Mouse (Mus musculus): Measurements from ENCODE around the gene Lzic. TPM values are rescaled to one million over a fixed set of nuclear protein-coding genes. Genes with fewer than 3 reads are reported as not detected.
"Not testable (repeated sequence)": the region's sequence is repeated elsewhere in the genome, so short reads cannot be mapped to it uniquely, and the experiment has no call there.

The Lzic gene
- polyA plus RNA-seq, 1 experiment from 2014 or later: 41.4 TPM

GRCm38 (mm10) chr4:149454263-149454662, 30.8 kb upstream of the Lzic start:
- no peak overlapping the region for H3K9ac ChIP-seq (ENCODE audit: low read depth, low read length)
- ATAC-seq: no peak
- no peaks in the 10 kb centered on the region for H3K27me3 ChIP-seq (replicated peaks; ENCODE audit: control insufficient read depth, insufficient read depth, low read length)
- peaks cover 5% of the 10 kb centered on the region; the same call in 1 of the 2 replicates for H3K4me1 ChIP-seq (ENCODE audit: control insufficient read depth, insufficient read depth, low read length)
- no peak overlapping the region for H3K4me2 ChIP-seq (ENCODE audit: low read depth, low read length)
- WGBS: 78% methylated on average over 17 of the region's 17 CpGs
- H3K9me3 ChIP-seq (ENCODE audit: control insufficient read depth, low read length): no peaks in the 10 kb centered on the region
- H3K4me3 ChIP-seq (ENCODE audit: low read length): no peak overlapping the region
- no peaks in the 10 kb centered on the region for H3K36me3 ChIP-seq (ENCODE audit: control insufficient read depth, insufficient read depth, low read length)
- H3K27ac ChIP-seq (ENCODE audit: low read length): no peak overlapping the region

GRCm38 (mm10) chr4:149454879-149455278, 30.1 kb upstream of the Lzic start, which contains the start of gene Rbp7:
Rbp7 (minus strand) TSS chr4:149454978.
- Histone ChIP-seq H3K4me1 (ENCODE audit: control insufficient read depth, insufficient read depth, low read length) (peaks cover 5% of the 10 kb centered on the region; the same call in 1 of the 2 replicates), H3K27me3 (replicated peaks; ENCODE audit: control insufficient read depth, insufficient read depth, low read length) (no peaks in the 10 kb centered on the region), H3K9ac (ENCODE audit: low read depth, low read length) (no peak within 1 kb of the TSS), H3K9me3 (ENCODE audit: control insufficient read depth, low read length) (no peaks in the 10 kb centered on the region), H3K36me3 (ENCODE audit: control insufficient read depth, insufficient read depth, low read length) (no peaks in the 10 kb centered on the region), H3K4me3 (ENCODE audit: low read length) (no peak within 1 kb of the TSS), H3K27ac (ENCODE audit: low read length) (no peak within 1 kb of the TSS), H3K4me2 (ENCODE audit: low read depth, low read length) (no peak within 1 kb of the TSS)
- no peak for ATAC-seq
- WGBS: 51% methylated on average over 8 of the region's 8 CpGs

GRCm38 (mm10) chr4:149457163-149457562, 27.9 kb upstream of the Lzic start:
- not testable (repeated sequence) for H3K27me3 ChIP-seq (replicated peaks; ENCODE audit: control insufficient read depth, insufficient read depth, low read length); H3K4me3 ChIP-seq (ENCODE audit: low read length); H3K36me3 ChIP-seq (ENCODE audit: control insufficient read depth, insufficient read depth, low read length); H3K4me1 ChIP-seq (ENCODE audit: control insufficient read depth, insufficient read depth, low read length); H3K4me2 ChIP-seq (ENCODE audit: low read depth, low read length); H3K27ac ChIP-seq (ENCODE audit: low read length); H3K9ac ChIP-seq (ENCODE audit: low read depth, low read length); ATAC-seq; H3K9me3 ChIP-seq (ENCODE audit: control insufficient read depth, low read length)
- 85% methylated on average over 27 of the region's 27 CpGs for WGBS

- no peak for ATAC-seq
- Histone ChIP-seq H3K4me3 (ENCODE audit: low read length) (no peak overlapping the region), H3K9me3 (ENCODE audit: control insufficient read depth, low read length) (no peaks in the 10 kb centered on the region), H3K9ac (ENCODE audit: low read depth, low read length) (no peak overlapping the region), H3K4me2 (ENCODE audit: low read depth, low read length) (no peak overlapping the region), H3K4me1 (ENCODE audit: control insufficient read depth, insufficient read depth, low read length) (peaks cover 5% of the 10 kb centered on the region; the same call in 1 of the 2 replicates), H3K36me3 (ENCODE audit: control insufficient read depth, insufficient read depth, low read length) (no peaks in the 10 kb centered on the region), H3K27ac (ENCODE audit: low read length) (no peak overlapping the region), H3K27me3 (replicated peaks; ENCODE audit: control insufficient read depth, insufficient read depth, low read length) (no peaks in the 10 kb centered on the region)
- WGBS: 75% methylated on average over 6 of the region's 6 CpGs
Measured at GRCm38 (mm10) chr4:149457831-149458430, 27.1 kb upstream of the Lzic start.

GRCm38 (mm10) chr4:149458526-149458925, 26.5 kb upstream of the Lzic start:
- no peak overlapping the region for H3K4me3 ChIP-seq (ENCODE audit: low read length)
- ATAC-seq: no peak
- WGBS: 68% methylated on average over 5 of the region's 5 CpGs
- no peaks in the 10 kb centered on the region for H3K9me3 ChIP-seq (ENCODE audit: control insufficient read depth, low read length)
- peaks cover 5% of the 10 kb centered on the region; the same call in 1 of the 2 replicates for H3K4me1 ChIP-seq (ENCODE audit: control insufficient read depth, insufficient read depth, low read length)
- H3K27me3 ChIP-seq (replicated peaks; ENCODE audit: control insufficient read depth, insufficient read depth, low read length): no peaks in the 10 kb centered on the region
- H3K36me3 ChIP-seq (ENCODE audit: control insufficient read depth, insufficient read depth, low read length): no peaks in the 10 kb centered on the region
- H3K9ac ChIP-seq (ENCODE audit: low read depth, low read length): no peak overlapping the region
- H3K27ac ChIP-seq (ENCODE audit: low read length): no peak overlapping the region
- no peak overlapping the region for H3K4me2 ChIP-seq (ENCODE audit: low read depth, low read length)

- 78% methylated on average over 1 of the region's 1 CpGs for WGBS
- Histone ChIP-seq H3K36me3 (ENCODE audit: control insufficient read depth, insufficient read depth, low read length) (no peaks in the 10 kb centered on the region), H3K27ac (ENCODE audit: low read length) (no peak overlapping the region), H3K9me3 (ENCODE audit: control insufficient read depth, low read length) (no peaks in the 10 kb centered on the region), H3K4me3 (ENCODE audit: low read length) (no peak overlapping the region), H3K4me1 (ENCODE audit: control insufficient read depth, insufficient read depth, low read length) (peaks cover 4% of the 10 kb centered on the region; the same call in 1 of the 2 replicates), H3K9ac (ENCODE audit: low read depth, low read length) (no peak overlapping the region), H3K27me3 (replicated peaks; ENCODE audit: control insufficient read depth, insufficient read depth, low read length) (no peaks in the 10 kb centered on the region), H3K4me2 (ENCODE audit: low read depth, low read length) (no peak overlapping the region)
- ATAC-seq: no peak
Measured at GRCm38 (mm10) chr4:149459425-149459824, 25.6 kb upstream of the Lzic start.

GRCm38 (mm10) chr4:149460475-149460874, 24.6 kb upstream of the Lzic start:
- H3K4me1 ChIP-seq (ENCODE audit: control insufficient read depth, insufficient read depth, low read length); H3K4me3 ChIP-seq (ENCODE audit: low read length); H3K27me3 ChIP-seq (replicated peaks; ENCODE audit: control insufficient read depth, insufficient read depth, low read length); H3K9ac ChIP-seq (ENCODE audit: low read depth, low read length); H3K9me3 ChIP-seq (ENCODE audit: control insufficient read depth, low read length); ATAC-seq; H3K4me2 ChIP-seq (ENCODE audit: low read depth, low read length); H3K27ac ChIP-seq (ENCODE audit: low read length); H3K36me3 ChIP-seq (ENCODE audit: control insufficient read depth, insufficient read depth, low read length): not testable (repeated sequence)
- 95% methylated on average over 2 of the region's 2 CpGs for WGBS

GRCm38 (mm10) chr4:149461579-149462304, 23.3 kb upstream of the Lzic start:
- WGBS: 67% methylated on average over 6 of the region's 7 CpGs
- Histone ChIP-seq H3K27ac (ENCODE audit: low read length) (no peak overlapping the region), H3K4me3 (ENCODE audit: low read length) (no peak overlapping the region), H3K36me3 (ENCODE audit: control insufficient read depth, insufficient read depth, low read length) (no peaks in the 10 kb centered on the region), H3K4me2 (ENCODE audit: low read depth, low read length) (no peak overlapping the region), H3K4me1 (ENCODE audit: control insufficient read depth, insufficient read depth, low read length) (no peaks in the 10 kb centered on the region), H3K27me3 (replicated peaks; ENCODE audit: control insufficient read depth, insufficient read depth, low read length) (no peaks in the 10 kb centered on the region), H3K9me3 (ENCODE audit: control insufficient read depth, low read length) (no peaks in the 10 kb centered on the region), H3K9ac (ENCODE audit: low read depth, low read length) (no peak overlapping the region)
- ATAC-seq: no peak

- Histone ChIP-seq H3K9me3 (ENCODE audit: control insufficient read depth, low read length) (no peaks in the 10 kb centered on the region), H3K4me2 (ENCODE audit: low read depth, low read length) (no peak overlapping the region), H3K4me3 (ENCODE audit: low read length) (no peak overlapping the region), H3K27me3 (replicated peaks; ENCODE audit: control insufficient read depth, insufficient read depth, low read length) (no peaks in the 10 kb centered on the region), H3K36me3 (ENCODE audit: control insufficient read depth, insufficient read depth, low read length) (no peaks in the 10 kb centered on the region), H3K4me1 (ENCODE audit: control insufficient read depth, insufficient read depth, low read length) (no peaks in the 10 kb centered on the region), H3K9ac (ENCODE audit: low read depth, low read length) (no peak overlapping the region), H3K27ac (ENCODE audit: low read length) (no peak overlapping the region)
- WGBS: 72% methylated on average over 6 of the region's 6 CpGs
- no peak for ATAC-seq
Measured at GRCm38 (mm10) chr4:149462305-149462971, 22.6 kb upstream of the Lzic start.

All from intestine, embryonic 16.5 days (tissue).